Mouse (Mus musculus) adrenal gland, postnatal 36 days (tissue): Measurements from ENCODE around the gene Prss43. TPM values are rescaled to one million over a fixed set of nuclear protein-coding genes. Genes with fewer than 3 reads are reported as not detected.
"Not testable (repeated sequence)": the region's sequence is repeated elsewhere in the genome, so short reads cannot be mapped to it uniquely, and the experiment has no call there.

Experiments
- DNase-seq, 2 experiments: peaks; one replicate each; pipeline ENCODE4 v3.0.0; 2021; ENCODE audit warnings: mixed read lengths in 1 of 2
- long read RNA-seq, 2 experiments: library from polyadenylated mRNA; stranded (forward); transcript quantifications; one replicate each; pipeline ENCODE4 v2.0.0; 2021; ENCODE audit warnings: borderline sequencing depth in 2 of 2
- total RNA-seq, 2 experiments: library from RNA; stranded (reverse); gene quantifications; 2 replicates each; pipeline ENCODE4 v1.2.3; 2021

The Prss43 gene
- not detected for total RNA-seq
- long read RNA-seq, experiment 1 = 0 reads
- long read RNA-seq, experiment 2 = 0 reads

- DNase-seq = no peak
These were observed at the start of gene Prss43 for GRCm38 (mm10) chr9:110826390-110826789. Gene Prss43, plus strand, starts transcription at chr9:110826690.

GRCm38 (mm10) chr9:110778100-110778499, 48.4 kb upstream of the Prss43 start:
- no peak for DNase-seq

- no peak for DNase-seq
These were observed 47.9 kb upstream of the Prss43 start for GRCm38 (mm10) chr9:110778559-110778958.

- DNase-seq = peak; percentile 10 to 37
These were observed 47.1 kb upstream of the Prss43 start for GRCm38 (mm10) chr9:110779242-110779913.

GRCm38 (mm10) chr9:110781256-110781721, 45.2 kb upstream of the Prss43 start:
- DNase-seq = peak; percentile 98 to 99

GRCm38 (mm10) chr9:110781731-110782130, 44.8 kb upstream of the Prss43 start:
- peak; percentile 95 to 96 for DNase-seq

- no peak for DNase-seq
These were observed 42.9 kb upstream of the Prss43 start for GRCm38 (mm10) chr9:110783611-110784010.

GRCm38 (mm10) chr9:110788169-110788568, 38.3 kb upstream of the Prss43 start:
- DNase-seq = no peak

GRCm38 (mm10) chr9:110790462-110790861, 36.0 kb upstream of the Prss43 start:
- DNase-seq = no peak

GRCm38 (mm10) chr9:110797013-110797412, 29.5 kb upstream of the Prss43 start:
- DNase-seq = no peak

- DNase-seq = no peak
These were observed 28.6 kb upstream of the Prss43 start, which contains the start of gene Prss42 for GRCm38 (mm10) chr9:110797866-110798265. Gene Prss42, plus strand, starts transcription at chr9:110798166.

GRCm38 (mm10) chr9:110800834-110801479, 25.5 kb upstream of the Prss43 start:
- no peak for DNase-seq

- DNase-seq = no peak
These were observed 23.2 kb upstream of the Prss43 start for GRCm38 (mm10) chr9:110803294-110803693.

- no peak for DNase-seq
These were observed 16.4 kb upstream of the Prss43 start for GRCm38 (mm10) chr9:110810051-110810450.

GRCm38 (mm10) chr9:110813789-110814188, 12.7 kb upstream of the Prss43 start, which contains the start of gene Prss44:
Gene Prss44, plus strand, starts transcription at chr9:110813994.
- no peak for DNase-seq

GRCm38 (mm10) chr9:110820546-110820945, 5.9 kb upstream of the Prss43 start:
- not testable (repeated sequence) for DNase-seq

- DNase-seq = no peak
These were observed 5.1 kb upstream of the Prss43 start for GRCm38 (mm10) chr9:110821436-110821835.

GRCm38 (mm10) chr9:110825426-110825825, 1.1 kb upstream of the Prss43 start:
- no peak for DNase-seq

GRCm38 (mm10) chr9:110825832-110826231, 658 bp upstream of the Prss43 start:
- DNase-seq = no peak

GRCm38 (mm10) chr9:110833021-110833420, 6.5 kb downstream of the Prss43 start:
- DNase-seq = no peak

GRCm38 (mm10) chr9:110834411-110834810, 7.9 kb downstream of the Prss43 start, which contains the start of gene Prss45:
Gene Prss45, plus strand, starts transcription at chr9:110834588.
- DNase-seq = no peak

- DNase-seq = no peak
These were observed 8.5 kb downstream of the Prss43 start for GRCm38 (mm10) chr9:110834961-110835360.

- DNase-seq = no peak
These were observed 9.6 kb downstream of the Prss43 start for GRCm38 (mm10) chr9:110836112-110836511.
